Mouse (Mus musculus) megakaryocyte, embryonic 14.5 days (primary cell): ENCODE measurements around the gene Draxin.

ENCODE experiments used
- FLI1 ChIP-seq: IDR thresholded peaks from 2 replicates; pipeline ENCODE4 v1.6.1; 2012; ENCODE audit warnings: low read length, inconsistent platforms, mixed read lengths
- GATA1 ChIP-seq: IDR thresholded peaks from 3 replicates; pipeline ENCODE4 v1.6.1; 2012; ENCODE audit warnings: mixed read lengths, low read length, inconsistent platforms, borderline replicate concordance

GRCm38 (mm10) chr4:148051886-148052285, 78.6 kb downstream of the Draxin start:
- TF ChIP-seq GATA1 (no peak), FLI1 (no peak)
